Mouse (Mus musculus) forebrain, embryonic 10.5 days (tissue): Measurements from ENCODE around the gene Mttp. TPM values are rescaled to one million over a fixed set of nuclear protein-coding genes. Genes with fewer than 3 reads are reported as not detected.

Experiments used
- DNase-seq: peaks from one replicate; pipeline ENCODE4 v3.0.0-alpha.2; 2017; ENCODE audit warnings: low spot score; ENCODE audit errors: extremely low spot score
- H3K27ac ChIP-seq: fragments of 300-500 bp; sonication (generic); 2 replicates; pipeline ENCODE4 v1.5.1; 2016; ENCODE audit warnings: mild to moderate bottlenecking
- H3K27me3 ChIP-seq: fragments of 300-500 bp; sonication (generic); 2 replicates; pipeline ENCODE4 v1.6.1; 2016; ENCODE audit warnings: mild to moderate bottlenecking; ENCODE audit not compliant: poor library complexity, severe bottlenecking
- H3K36me3 ChIP-seq: fragments of 300-500 bp; sonication (generic); replicated peaks from 2 replicates; pipeline ENCODE4 v1.6.1; 2016; ENCODE audit warnings: mild to moderate bottlenecking, moderate library complexity
- H3K4me1 ChIP-seq: fragments of 300-500 bp; sonication (generic); 2 replicates; pipeline ENCODE4 v1.6.1; 2016
- H3K4me3 ChIP-seq: fragments of 300-500 bp; sonication (generic); 2 replicates; pipeline ENCODE4 v1.5.1; 2016; ENCODE audit warnings: mild to moderate bottlenecking, moderate library complexity
- H3K9me3 ChIP-seq: fragments of 300-500 bp; sonication (generic); 2 replicates; pipeline ENCODE4 v1.6.1; 2016; ENCODE audit warnings: mild to moderate bottlenecking, moderate library complexity
- WGBS: fragments of 180-500 bp; shearing (Covaris S2); methylation state at CpG from one replicate; pipeline ENCODE4 v1.1.7; 2016; 5-methylcytosine and 5-hydroxymethylcytosine counted together
- polyA plus RNA-seq: library from polyadenylated mRNA; unstranded; fragments of >200 nt; fragmentation: Nextera tagmentation; extraction: Ambion mirVana; gene quantifications from 2 replicates; pipeline ENCODE4 v1.2.1, GENCODE M21; 2016

The Mttp gene
- polyA plus RNA-seq, result 11.1 and 11.4 TPM in 2 replicates

GRCm38 (mm10) chr3:138144642-138145171, at the start of gene Mttp:
Gene Mttp (minus strand): TSS chr3:138144968.
- Histone ChIP-seq H3K9me3 (no peaks in the 10 kb centered on the region), H3K27ac (peak within 1 kb of the TSS; percentile 98), H3K4me3 (peak within 1 kb of the TSS; percentile 73), H3K27me3 (no peaks in the 10 kb centered on the region), H3K4me1 (peaks cover 7% of the 10 kb centered on the region), H3K36me3 (peaks cover 18% of the 10 kb centered on the region)
- 5% methylated on average over 8 of the region's 8 CpGs for WGBS
- peak; percentile 28 for DNase-seq

GRCm38 (mm10) chr3:138193683-138194302, 49.0 kb upstream of the Mttp start, which contains the start of gene 4930579F01Rik:
Gene 4930579F01Rik (minus strand): TSS chr3:138193825.
- peaks cover 8% of the 10 kb centered on the region for H3K4me1 ChIP-seq
- H3K36me3 ChIP-seq, result no peaks in the 10 kb centered on the region
- H3K27ac ChIP-seq, result no peak within 1 kb of the TSS
- 86% methylated on average over 15 of the region's 15 CpGs for WGBS
- H3K4me3 ChIP-seq, result no peak within 1 kb of the TSS
- no peak for DNase-seq
- H3K9me3 ChIP-seq, result no peaks in the 10 kb centered on the region
- no peaks in the 10 kb centered on the region for H3K27me3 ChIP-seq

GRCm38 (mm10) chr3:138192260-138192659, 47.5 kb upstream of the Mttp start:
- DNase-seq, result no peak
- WGBS, result 93% methylated on average over 7 of the region's 7 CpGs
- no peak overlapping the region for H3K27ac ChIP-seq
- H3K9me3 ChIP-seq, result no peaks in the 10 kb centered on the region
- no peaks in the 10 kb centered on the region for H3K4me1 ChIP-seq
- H3K4me3 ChIP-seq, result no peak overlapping the region
- H3K27me3 ChIP-seq, result no peaks in the 10 kb centered on the region
- no peaks in the 10 kb centered on the region for H3K36me3 ChIP-seq

- H3K27ac ChIP-seq, result no peak overlapping the region
- no peak for DNase-seq
- 92% methylated on average over 26 of the region's 26 CpGs for WGBS
Observed at GRCm38 (mm10) chr3:138185995-138186930, 41.5 kb upstream of the Mttp start.

GRCm38 (mm10) chr3:138185290-138185689, 40.5 kb upstream of the Mttp start:
- no peaks in the 10 kb centered on the region for H3K9me3 ChIP-seq
- no peaks in the 10 kb centered on the region; the same call in 1 of the 2 replicates for H3K4me1 ChIP-seq
- 81% methylated on average over 4 of the region's 4 CpGs for WGBS
- H3K27ac ChIP-seq, result no peak overlapping the region
- no peaks in the 10 kb centered on the region for H3K27me3 ChIP-seq
- no peaks in the 10 kb centered on the region for H3K36me3 ChIP-seq
- no peak overlapping the region for H3K4me3 ChIP-seq
- DNase-seq, result no peak

More at GRCm38 (mm10) chr3:138185995-138186930, 41.5 kb upstream of the Mttp start:
- Histone ChIP-seq H3K4me1 (no peaks in the 10 kb centered on the region; the same call in 1 of the 2 replicates), H3K36me3 (no peaks in the 10 kb centered on the region), H3K27me3 (no peaks in the 10 kb centered on the region), H3K9me3 (no peaks in the 10 kb centered on the region), H3K4me3 (no peak overlapping the region)

- Histone ChIP-seq H3K27ac (no peak overlapping the region), H3K4me3 (no peak overlapping the region), H3K4me1 (no peaks in the 10 kb centered on the region; the same call in 1 of the 2 replicates), H3K27me3 (no peaks in the 10 kb centered on the region), H3K9me3 (no peaks in the 10 kb centered on the region), H3K36me3 (no peaks in the 10 kb centered on the region)
- WGBS, result 94% methylated on average over 7 of the region's 7 CpGs
- DNase-seq, result no peak
Observed at GRCm38 (mm10) chr3:138183371-138183770, 38.6 kb upstream of the Mttp start.

- no peaks in the 10 kb centered on the region; the same call in 1 of the 2 replicates for H3K4me1 ChIP-seq
- H3K27ac ChIP-seq, result no peak overlapping the region
- H3K36me3 ChIP-seq, result no peaks in the 10 kb centered on the region
- no peak for DNase-seq
- no peaks in the 10 kb centered on the region for H3K27me3 ChIP-seq
- no peak overlapping the region for H3K4me3 ChIP-seq
- WGBS, result 85% methylated on average over 2 of the region's 2 CpGs
- H3K9me3 ChIP-seq, result no peaks in the 10 kb centered on the region
Observed at GRCm38 (mm10) chr3:138182019-138182418, 37.3 kb upstream of the Mttp start.

- Histone ChIP-seq H3K27ac (no peak overlapping the region), H3K4me1 (no peaks in the 10 kb centered on the region), H3K4me3 (no peak overlapping the region), H3K9me3 (no peaks in the 10 kb centered on the region; the same call in 1 of the 2 replicates), H3K27me3 (no peaks in the 10 kb centered on the region), H3K36me3 (no peaks in the 10 kb centered on the region)
- 95% methylated on average over 6 of the region's 6 CpGs for WGBS
- no peak for DNase-seq
Observed at GRCm38 (mm10) chr3:138175551-138175950, 30.8 kb upstream of the Mttp start.

- no peak overlapping the region for H3K4me3 ChIP-seq
- H3K36me3 ChIP-seq, result no peaks in the 10 kb centered on the region
- no peak for DNase-seq
- no peaks in the 10 kb centered on the region for H3K27me3 ChIP-seq
- 76% methylated on average over 10 of the region's 10 CpGs for WGBS
- no peak overlapping the region for H3K27ac ChIP-seq
- no peaks in the 10 kb centered on the region for H3K4me1 ChIP-seq
- no peaks in the 10 kb centered on the region; the same call in 1 of the 2 replicates for H3K9me3 ChIP-seq
Observed at GRCm38 (mm10) chr3:138173291-138173690, 28.5 kb upstream of the Mttp start.

- Histone ChIP-seq H3K27me3 (no peaks in the 10 kb centered on the region), H3K9me3 (no peaks in the 10 kb centered on the region), H3K4me1 (peaks cover 5% of the 10 kb centered on the region), H3K4me3 (no peak overlapping the region), H3K36me3 (no peaks in the 10 kb centered on the region), H3K27ac (0 out of 2 replicates have a peak overlapping the region, but pooled peaks have one; percentile 20)
- DNase-seq, result no peak
- WGBS, result 59% methylated on average over 4 of the region's 4 CpGs
Observed at GRCm38 (mm10) chr3:138162553-138163183, 17.9 kb upstream of the Mttp start.

GRCm38 (mm10) chr3:138161623-138162022, 16.9 kb upstream of the Mttp start:
- H3K27me3 ChIP-seq, result no peaks in the 10 kb centered on the region
- no peaks in the 10 kb centered on the region for H3K9me3 ChIP-seq
- H3K4me1 ChIP-seq, result peaks cover 5% of the 10 kb centered on the region
- 88% methylated on average over 10 of the region's 10 CpGs for WGBS
- no peak overlapping the region for H3K27ac ChIP-seq
- H3K36me3 ChIP-seq, result peaks cover 4% of the 10 kb centered on the region
- H3K4me3 ChIP-seq, result no peak overlapping the region
- no peak for DNase-seq

- no peak for DNase-seq
- H3K27me3 ChIP-seq, result no peaks in the 10 kb centered on the region
- no peak overlapping the region for H3K27ac ChIP-seq
- H3K4me1 ChIP-seq, result no peaks in the 10 kb centered on the region
- H3K4me3 ChIP-seq, result no peak overlapping the region
- no peaks in the 10 kb centered on the region for H3K9me3 ChIP-seq
- H3K36me3 ChIP-seq, result peaks cover 43% of the 10 kb centered on the region
- WGBS, result 70% methylated on average over 10 of the region's 10 CpGs
Observed at GRCm38 (mm10) chr3:138156651-138157050, 11.9 kb upstream of the Mttp start.
